Mouse (Mus musculus): ENCODE data around the gene Vac14.

The Vac14 gene

GRCm38 (mm10) chr8:110618391-110619207, at the start of gene Vac14:
Gene Vac14, plus strand, starts transcription at chr8:110618585.
- peak; percentile 97 for DNase-seq (ENCODE audit: low spot score)

GRCm38 (mm10) chr8:110592641-110593040, 25.7 kb upstream of the Vac14 start:
- no peak for DNase-seq (ENCODE audit: low spot score)

- DNase-seq (ENCODE audit: low spot score) = no peak
Observed at GRCm38 (mm10) chr8:110594164-110594563, 24.2 kb upstream of the Vac14 start.

- peak; percentile 21 for DNase-seq (ENCODE audit: low spot score)
Observed at GRCm38 (mm10) chr8:110604556-110604955, 13.8 kb upstream of the Vac14 start.

GRCm38 (mm10) chr8:110605401-110606015, 12.9 kb upstream of the Vac14 start:
- no peak for DNase-seq (ENCODE audit: low spot score)

- no peak for DNase-seq (ENCODE audit: low spot score)
Observed at GRCm38 (mm10) chr8:110615730-110616129, 2.7 kb upstream of the Vac14 start.

- no peak for DNase-seq (ENCODE audit: low spot score)
Observed at GRCm38 (mm10) chr8:110617801-110618358, 505 bp upstream of the Vac14 start.

- DNase-seq (ENCODE audit: low spot score) = no peak
Observed at GRCm38 (mm10) chr8:110619208-110619574, 806 bp downstream of the Vac14 start.

GRCm38 (mm10) chr8:110619919-110620318, 1.5 kb downstream of the Vac14 start:
- peak; percentile 60 for DNase-seq (ENCODE audit: low spot score)

GRCm38 (mm10) chr8:110626431-110626830, 8.0 kb downstream of the Vac14 start:
- DNase-seq (ENCODE audit: low spot score) = no peak

GRCm38 (mm10) chr8:110629245-110630063, 11.1 kb downstream of the Vac14 start:
- DNase-seq (ENCODE audit: low spot score) = peak; percentile 76

GRCm38 (mm10) chr8:110630079-110630478, 11.7 kb downstream of the Vac14 start:
- DNase-seq (ENCODE audit: low spot score) = no peak

GRCm38 (mm10) chr8:110630571-110631071, 12.2 kb downstream of the Vac14 start:
- peak; percentile 74 for DNase-seq (ENCODE audit: low spot score)

- DNase-seq (ENCODE audit: low spot score) = no peak
Observed at GRCm38 (mm10) chr8:110631201-110631600, 12.8 kb downstream of the Vac14 start.

- no peak for DNase-seq (ENCODE audit: low spot score)
Observed at GRCm38 (mm10) chr8:110633814-110634213, 15.4 kb downstream of the Vac14 start.

GRCm38 (mm10) chr8:110636182-110636581, 17.8 kb downstream of the Vac14 start:
- DNase-seq (ENCODE audit: low spot score) = peak; percentile 47

- no peak for DNase-seq (ENCODE audit: low spot score)
Observed at GRCm38 (mm10) chr8:110642331-110642730, 23.9 kb downstream of the Vac14 start.

- no peak for DNase-seq (ENCODE audit: low spot score)
Observed at GRCm38 (mm10) chr8:110643177-110643576, 24.8 kb downstream of the Vac14 start.

- peak; percentile 68 for DNase-seq (ENCODE audit: low spot score)
Observed at GRCm38 (mm10) chr8:110644422-110644821, 26.0 kb downstream of the Vac14 start.

GRCm38 (mm10) chr8:110644901-110645300, 26.5 kb downstream of the Vac14 start:
- DNase-seq (ENCODE audit: low spot score) = no peak

- no peak for DNase-seq (ENCODE audit: low spot score)
Observed at GRCm38 (mm10) chr8:110645340-110645739, 27.0 kb downstream of the Vac14 start.

GRCm38 (mm10) chr8:110646064-110646463, 27.7 kb downstream of the Vac14 start:
- peak; percentile 77 for DNase-seq (ENCODE audit: low spot score)

Data from MN1 (cell line).